Mouse (Mus musculus): Measurements from ENCODE around the gene Rhog. TPM values are rescaled to one million over a fixed set of nuclear protein-coding genes. Genes with fewer than 3 reads are reported as not detected.

Gene Rhog
- total RNA-seq, 2 experiments from 2014 or later: 11.3 to 12.3 TPM

DNA sequence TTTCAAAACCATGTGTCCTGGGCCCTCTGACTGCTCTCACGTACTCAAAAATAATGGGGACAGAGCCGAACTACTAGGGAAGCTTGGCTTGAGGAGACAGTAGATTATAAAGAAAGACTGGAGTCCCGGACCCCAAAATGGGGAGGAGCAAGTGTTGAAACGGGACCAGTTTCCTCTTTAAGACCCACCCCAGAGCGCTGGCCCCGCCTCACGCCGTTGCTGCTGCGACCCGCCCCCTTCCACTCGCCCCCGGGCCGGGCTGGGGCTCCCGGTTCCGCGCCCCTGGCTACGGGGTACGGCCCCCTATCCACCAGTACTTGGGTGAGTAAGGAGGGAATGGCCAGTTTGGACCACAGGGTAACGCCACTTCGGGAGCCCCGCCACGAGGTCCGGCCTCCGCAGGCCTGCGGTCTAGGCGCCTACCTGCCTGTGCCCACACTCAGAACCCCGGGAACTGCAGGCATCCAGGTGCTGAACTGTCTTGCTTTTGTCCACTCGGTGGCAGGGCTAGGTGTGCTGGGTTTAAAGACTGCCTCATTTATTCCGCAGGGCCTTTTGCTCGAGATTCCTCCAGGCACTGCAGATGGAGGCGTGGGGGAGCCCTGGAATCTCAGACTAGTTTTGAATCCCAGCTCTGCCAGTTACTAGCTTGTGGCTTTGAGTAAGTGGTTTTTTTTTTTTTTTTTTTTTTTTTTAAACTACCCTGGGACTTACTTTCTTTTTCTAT is 32.9 kb downstream of the Rhog start:
- intact Hi-C loops (cut with DNase I): no loop called here
- peak; percentile 62 for DNase-seq

DNA sequence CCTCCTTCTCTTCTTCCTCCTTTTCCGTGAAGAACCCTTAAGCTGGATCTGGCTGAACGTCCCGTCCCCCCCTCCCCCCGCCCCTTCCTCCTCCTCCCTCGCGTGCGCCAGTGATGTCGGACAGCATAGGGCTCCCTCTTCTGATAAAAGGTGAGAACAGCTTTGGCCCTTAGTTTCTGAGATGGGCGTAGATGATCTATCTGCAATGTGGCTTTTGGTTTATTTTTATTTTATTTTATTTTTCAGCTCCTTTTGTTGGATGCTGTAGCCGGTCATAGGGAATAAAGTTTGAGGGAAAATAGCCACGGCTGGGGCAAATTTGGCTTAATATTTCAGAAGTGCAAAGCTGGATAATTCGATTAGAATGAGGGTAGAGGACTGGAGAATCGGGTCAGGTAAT is 33.5 kb downstream of the Rhog start:
- intact Hi-C loops (cut with DNase I): no loop called here
- DNase-seq: peak; percentile 48

DNA sequence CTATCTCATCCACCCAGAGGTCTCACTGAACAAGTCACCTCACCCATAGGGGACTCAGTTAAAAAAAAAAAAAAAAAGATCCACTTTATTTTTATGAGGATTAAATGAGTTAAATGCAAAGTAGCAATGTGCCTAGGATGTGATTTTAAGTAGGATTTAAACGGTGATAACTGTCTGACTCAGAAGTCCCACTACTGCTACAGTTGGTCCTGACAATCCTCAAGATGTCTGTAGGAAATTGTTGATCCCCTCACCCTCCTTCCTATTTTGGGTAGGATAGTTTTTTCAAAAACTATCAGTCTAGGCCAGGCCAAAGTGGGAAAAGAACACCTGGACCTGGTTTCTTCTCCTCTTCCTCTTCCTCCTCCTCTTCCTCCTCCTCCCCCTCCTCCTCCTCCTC is 34.0 kb downstream of the Rhog start:
- no peak for DNase-seq
- intact Hi-C loops (cut with DNase I): no loop called here

DNA sequence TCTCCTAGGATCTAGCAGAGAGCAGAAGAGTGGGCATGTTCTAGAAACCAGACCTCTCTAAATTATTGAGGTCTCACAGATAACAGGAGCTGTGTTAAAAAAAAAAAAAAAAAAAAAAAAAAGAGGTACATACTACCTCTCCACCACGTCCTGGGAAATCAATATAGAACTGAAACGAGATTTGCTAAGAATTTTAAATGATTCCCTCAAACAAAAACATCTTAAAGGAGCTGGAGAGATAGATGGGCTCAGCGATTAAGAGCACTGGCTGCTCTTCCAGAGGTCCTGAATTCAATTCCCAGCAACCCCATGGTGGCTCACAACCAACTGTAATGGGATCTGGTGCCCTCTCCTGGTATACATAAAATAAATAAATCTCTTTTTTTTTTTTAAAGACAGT is 44.8 kb downstream of the Rhog start:
- no peak for DNase-seq
- intact Hi-C loops (cut with DNase I): no loop called here

DNA sequence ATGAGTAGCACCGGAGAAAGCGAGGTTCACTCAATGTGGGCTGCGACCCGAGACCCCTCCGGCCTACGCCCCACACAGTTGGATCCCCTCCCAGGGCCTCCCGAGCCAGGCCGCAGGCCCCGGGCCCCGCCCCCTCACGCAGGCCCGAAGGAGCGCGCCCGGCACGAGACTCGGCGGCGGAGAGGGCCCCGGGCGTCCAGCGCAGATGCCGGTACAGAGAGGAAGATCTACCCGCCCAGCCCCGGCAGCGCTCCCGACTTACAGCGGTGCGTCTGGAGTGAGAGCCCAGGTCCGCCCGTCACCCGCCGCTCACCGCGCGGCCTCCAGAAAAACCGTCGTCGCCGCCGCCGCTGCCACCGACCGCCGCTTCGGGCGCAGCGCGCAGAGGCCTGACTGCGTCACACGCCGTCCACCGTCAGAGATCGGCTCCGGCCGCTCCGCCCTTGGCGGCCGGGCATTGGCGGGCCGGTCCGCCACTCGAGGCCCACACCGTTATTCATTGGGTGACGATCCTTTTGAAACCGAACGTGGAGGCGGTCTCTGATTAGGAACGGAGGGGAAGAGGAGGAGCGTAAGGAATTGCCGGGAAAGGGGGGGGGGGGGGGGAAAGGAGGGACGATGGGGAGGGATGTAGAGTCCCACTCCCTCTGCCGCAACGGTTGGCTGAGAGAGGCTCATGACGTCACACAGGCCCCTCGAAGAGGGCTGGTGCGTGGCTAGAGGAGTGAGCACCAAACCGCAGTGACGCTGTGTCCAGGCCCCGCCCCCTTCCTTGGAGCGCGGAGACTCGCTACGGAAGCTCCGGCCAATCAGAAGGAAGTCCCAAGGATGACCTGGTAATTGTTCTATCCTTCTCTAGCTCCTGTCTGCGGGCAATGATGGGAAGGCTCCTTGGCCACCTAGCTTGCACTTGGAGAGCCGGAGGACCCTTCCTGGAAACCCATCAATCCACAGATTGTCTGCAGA is 45.8 kb downstream of the Rhog start, which contains the start of the genes Nup98 and Pgap2:
Nup98 (minus strand) TSS at position 421 of the 966 bp plus-strand sequence.
Pgap2 (plus strand) TSS at position 453 of the 966 bp plus-strand sequence.
- peak; percentile 100 for DNase-seq
- intact Hi-C loops (cut with DNase I): no loop called here

DNA sequence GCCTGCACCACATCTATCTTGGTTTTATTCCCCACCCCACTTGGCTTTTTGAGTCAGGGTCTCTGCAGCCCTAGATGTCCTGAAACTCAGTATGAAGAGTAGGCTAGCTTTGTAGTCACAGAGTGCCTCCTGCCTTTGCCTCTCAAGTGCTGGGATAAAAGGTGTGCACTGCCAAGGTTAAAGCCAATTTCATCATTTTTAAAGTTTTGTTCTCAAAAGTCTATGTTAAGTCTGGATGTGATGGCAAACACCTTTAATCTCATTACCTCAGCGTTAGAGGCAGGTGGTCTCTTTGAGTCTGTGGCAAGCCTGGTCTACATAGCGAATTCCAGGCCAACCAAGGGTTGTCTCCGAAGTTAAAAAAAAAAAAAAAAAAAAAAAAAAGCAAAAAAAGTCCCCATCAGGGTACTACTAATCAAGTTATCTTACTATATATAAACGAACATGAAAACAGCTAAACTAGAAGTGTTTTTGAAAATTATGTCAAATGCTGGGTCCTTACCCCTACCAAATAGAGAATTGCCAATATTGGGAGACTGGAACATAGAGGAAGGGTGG is 47.0 kb downstream of the Rhog start:
- intact Hi-C loops (cut with DNase I): no loop called here

DNA sequence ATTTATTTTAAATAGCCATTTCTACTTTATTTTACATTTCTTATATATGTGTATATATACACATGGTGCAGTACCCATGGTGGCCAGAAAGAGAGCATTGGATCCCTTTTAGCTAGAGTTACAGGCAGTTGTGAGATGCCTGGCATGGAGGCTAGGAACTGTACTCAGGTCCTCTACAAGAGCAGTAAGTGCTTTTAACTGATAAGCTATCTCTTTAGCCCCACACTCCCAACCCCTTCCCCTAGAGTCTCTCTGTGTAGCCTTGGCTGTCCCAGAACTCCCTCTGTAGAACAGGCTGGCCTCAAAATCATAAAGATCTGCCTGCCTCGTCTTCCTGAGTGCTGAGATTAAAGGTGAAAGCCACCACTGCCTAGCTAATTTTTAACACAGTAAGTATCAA is 50.2 kb downstream of the Rhog start:
- no peak for DNase-seq
- intact Hi-C loops (cut with DNase I): no loop called here

More for the DNA sequence above, 47.0 kb downstream of the Rhog start:
- no peak for DNase-seq

DNA sequence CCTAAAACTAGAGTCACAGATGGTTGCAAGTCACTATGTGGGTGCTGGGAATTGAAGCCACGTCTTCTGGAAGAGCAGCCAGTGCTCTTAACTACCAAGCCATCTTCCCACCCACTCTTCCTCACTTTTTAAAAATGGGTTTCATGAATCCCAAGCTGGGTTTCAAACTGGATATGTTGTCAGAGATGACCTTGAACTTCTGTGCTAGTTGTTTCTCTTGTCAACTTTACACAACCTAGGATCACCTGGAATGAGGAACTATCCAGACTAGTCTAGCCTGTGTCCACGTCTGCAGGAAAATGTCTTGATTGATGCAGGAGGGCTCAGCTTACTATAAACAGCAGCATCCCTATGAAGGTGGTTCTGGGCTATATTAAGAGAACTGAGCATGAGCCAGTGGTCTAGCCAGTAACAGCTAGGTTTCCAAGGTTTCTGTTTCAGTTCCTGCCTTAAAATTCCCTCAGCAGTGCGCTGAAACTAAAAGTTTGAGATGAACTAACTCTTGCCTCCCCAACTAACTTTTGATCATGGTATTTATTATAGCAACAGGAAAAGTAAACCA is 51.5 kb downstream of the Rhog start:
- no peak for DNase-seq
- intact Hi-C loops (cut with DNase I): no loop called here

DNA sequence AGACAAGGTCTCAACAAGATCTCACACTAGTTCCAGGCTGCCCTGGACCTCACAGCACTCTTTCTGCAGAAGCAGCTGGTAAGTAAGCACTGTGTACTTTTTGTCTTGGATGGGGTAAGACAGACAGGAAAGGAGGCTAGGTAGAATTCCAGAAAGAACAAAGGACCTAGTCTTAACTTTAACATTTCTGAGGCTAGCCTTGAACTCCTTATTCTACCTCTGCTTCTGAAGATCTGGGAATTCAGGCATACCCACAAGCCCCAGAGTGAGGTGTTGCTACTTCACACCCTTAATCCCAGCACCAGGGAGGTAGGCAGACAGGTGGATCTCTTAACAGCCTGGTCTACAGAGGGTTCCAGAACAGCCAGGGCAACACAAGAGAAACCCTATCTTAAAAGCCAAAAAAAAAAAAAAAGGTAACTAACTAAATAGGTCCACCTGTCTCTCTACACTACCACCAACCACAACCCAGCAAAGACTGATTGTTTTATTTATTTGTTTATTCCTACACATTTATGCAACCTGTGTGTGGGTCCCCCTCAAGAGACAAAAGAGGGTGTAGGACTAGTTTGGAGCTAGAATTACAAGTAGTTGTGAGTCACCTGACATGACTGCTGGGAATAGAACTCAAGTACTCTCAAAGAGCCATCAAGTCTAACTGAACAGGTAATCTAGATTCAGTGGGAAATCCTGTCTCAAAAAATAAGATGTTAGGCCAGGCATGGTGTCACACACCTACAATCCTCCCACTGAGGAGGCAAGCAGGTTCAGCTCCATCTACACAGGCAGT is 54.7 kb downstream of the Rhog start:
- DNase-seq: no peak
- intact Hi-C loops (cut with DNase I): no loop called here

DNA sequence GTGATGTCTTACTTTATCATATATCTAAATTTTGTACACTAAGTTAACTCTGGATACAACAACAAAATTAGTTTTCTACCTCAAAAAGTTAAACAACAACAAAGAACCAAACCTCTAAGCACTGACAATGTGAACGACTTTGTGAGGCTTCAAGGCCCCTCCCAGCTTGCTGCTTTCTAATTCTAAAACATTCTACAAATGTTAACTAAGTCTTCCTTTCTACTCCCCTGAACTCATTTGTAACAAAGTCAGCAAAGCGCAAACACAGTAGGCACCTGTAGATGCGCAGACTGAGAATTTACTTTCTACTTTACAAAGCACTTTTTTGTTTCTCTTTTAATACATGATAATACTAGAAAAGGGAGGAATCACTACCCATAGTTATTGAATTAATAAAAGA is 55.3 kb downstream of the Rhog start:
- intact Hi-C loops (cut with DNase I): no loop called here
- no peak for DNase-seq

DNA sequence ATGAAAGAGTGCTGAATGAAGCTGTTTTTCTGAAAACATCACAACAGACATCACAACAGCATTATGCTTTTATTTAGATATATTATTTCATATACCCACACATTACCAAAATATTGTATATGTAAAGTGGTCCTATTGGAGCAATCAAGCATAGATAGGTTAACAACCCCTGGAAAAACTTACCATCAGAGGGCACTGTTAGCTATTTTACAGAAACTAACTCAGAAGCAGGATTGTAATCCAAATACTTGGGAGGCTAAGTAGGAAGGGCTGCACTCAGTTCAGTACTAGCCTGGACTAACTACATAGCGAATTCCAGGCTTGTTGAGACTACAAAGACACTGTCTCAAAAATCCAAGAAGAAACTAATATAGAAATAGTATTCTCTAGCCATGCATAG is 63.5 kb downstream of the Rhog start:
- no peak for DNase-seq
- intact Hi-C loops (cut with DNase I): loop anchor here (2.0 kb wide), 1 partner anchor 54 kb away; no protein-coding TSS in a partner anchor

Other genes starting within 250 kb of the Rhog start
- 10 to 100 TPM; 14.0 to 18.9 TPM for gene Il18bp, start 237.4 kb downstream of the Rhog start, total RNA-seq (2021)
- 10 to 100 TPM; 47.0 to 51.9 TPM for gene Rnf121, start 190.6 kb downstream of the Rhog start, total RNA-seq (2021)
- 10 to 100 TPM; 28.7 to 30.8 TPM for gene Xndc1, start 190.5 kb downstream of the Rhog start, total RNA-seq (2021)
- gene Xntrpc, start 190.3 kb downstream of the Rhog start, total RNA-seq (2021): 1 to 10 TPM; 1.7 to 2.2 TPM
- under 1 TPM in 1 of 2 experiments, not detected in 1; 0.60 TPM for gene Trpc2, start 172.9 kb downstream of the Rhog start, total RNA-seq (2021)
- not detected for gene Art1, start 154.3 kb downstream of the Rhog start, total RNA-seq (2021)
- not detected for gene Art5, start 146.6 kb downstream of the Rhog start, total RNA-seq (2021)
- gene Chrna10, start 139.2 kb downstream of the Rhog start, total RNA-seq (2021): not detected
- gene Nup98, start 45.9 kb downstream of the Rhog start, total RNA-seq (2021): 10 to 100 TPM; 39.4 to 41.2 TPM
- gene Pgap2, start 45.8 kb downstream of the Rhog start, total RNA-seq (2021): 10 to 100 TPM; 36.7 to 39.0 TPM
- 10 to 100 TPM; 43.5 to 45.7 TPM for gene Stim1, start 11.8 kb upstream of the Rhog start, total RNA-seq (2021)
- gene Rrm1, start 185.6 kb upstream of the Rhog start, total RNA-seq (2021): 10 to 100 TPM; 24.8 to 25.0 TPM
- not detected for gene Olfr543, start 225.6 kb upstream of the Rhog start, total RNA-seq (2021)
- gene Olfr544, start 232.3 kb upstream of the Rhog start, total RNA-seq (2021): not detected
- gene Olfr545, start 243.5 kb upstream of the Rhog start, total RNA-seq (2021): not detected